Mouse (Mus musculus) heart, embryonic 15.5 days (tissue): Measurements from ENCODE around the gene Cby1. TPM values are rescaled to one million over a fixed set of nuclear protein-coding genes. Genes with fewer than 3 reads are reported as not detected.

ENCODE experiments used
- ATAC-seq: fragments of 200-750 bp; cut with Nextera tagmentation; replicated peaks from 2 replicates; pipeline ENCODE4 v1.8.0; 2017; ENCODE audit warnings: low read depth, moderate TSS enrichment; ENCODE audit not compliant: insufficient number of reproducible peaks, insufficient read depth, low FRiP score
- H3K27ac ChIP-seq: fragments of 300-500 bp; sonication (generic); 2 replicates; pipeline ENCODE4 v1.5.1; 2015; ENCODE audit warnings: mild to moderate bottlenecking, inconsistent platforms
- H3K27me3 ChIP-seq: fragments of 300-500 bp; sonication (generic); 2 replicates; pipeline ENCODE4 v1.6.1; 2015; ENCODE audit warnings: inconsistent platforms
- H3K36me3 ChIP-seq: fragments of 300-500 bp; sonication (generic); 2 replicates; pipeline ENCODE4 v1.6.1; 2015; ENCODE audit warnings: mild to moderate bottlenecking, inconsistent platforms
- H3K4me1 ChIP-seq: fragments of 300-500 bp; sonication (generic); replicated peaks from 2 replicates; pipeline ENCODE4 v1.6.1; 2015; ENCODE audit warnings: inconsistent platforms
- H3K4me2 ChIP-seq: fragments of 300-500 bp; sonication (generic); 2 replicates; pipeline ENCODE4 v1.6.1; 2015; ENCODE audit warnings: inconsistent platforms, mild to moderate bottlenecking, moderate library complexity
- H3K4me3 ChIP-seq: fragments of 300-500 bp; sonication (generic); 2 replicates; pipeline ENCODE4 v1.5.1; 2015; ENCODE audit warnings: mild to moderate bottlenecking, inconsistent platforms
- H3K9ac ChIP-seq: fragments of 300-500 bp; sonication (generic); 2 replicates; pipeline ENCODE4 v1.6.1; 2015; ENCODE audit warnings: mild to moderate bottlenecking, inconsistent platforms
- H3K9me3 ChIP-seq: fragments of 300-500 bp; sonication (generic); replicated peaks from 2 replicates; pipeline ENCODE4 v1.6.1; 2016; ENCODE audit warnings: inconsistent platforms
- WGBS: fragments of 180-500 bp; shearing (Covaris S2); methylation state at CpG from one replicate; pipeline ENCODE4 v1.1.7; 2015; ENCODE audit warnings: mixed read lengths; 5-methylcytosine and 5-hydroxymethylcytosine counted together
- polyA plus RNA-seq: library from polyadenylated mRNA; unstranded; fragments of >200 nt; fragmentation: Nextera tagmentation; extraction: Ambion mirVana; gene quantifications from 2 replicates; pipeline ENCODE4 v1.2.1, GENCODE M21; 2015

Gene Cby1
- polyA plus RNA-seq, result 51.0 and 52.5 TPM in 2 replicates

GRCm38 (mm10) chr15:79658531-79659375 is at the start of gene Cby1, which contains the start of gene Fam227a:
Gene Cby1 (plus strand): TSS chr15:79659199.
Gene Fam227a (minus strand): TSS chr15:79658956.
- under 1% methylated on average over 55 of the region's 55 CpGs for WGBS
- H3K27ac ChIP-seq, result peak within 1 kb of the TSS; percentile 93

GRCm38 (mm10) chr15:79609226-79609625 is 49.8 kb upstream of the Cby1 start:
- no peaks in the 10 kb centered on the region for H3K9me3 ChIP-seq
- no peak overlapping the region for H3K4me2 ChIP-seq
- H3K27me3 ChIP-seq, result no peaks in the 10 kb centered on the region
- H3K36me3 ChIP-seq, result no peaks in the 10 kb centered on the region
- H3K9ac ChIP-seq, result no peak overlapping the region
- no peak for ATAC-seq
- 98% methylated on average over 2 of the region's 2 CpGs for WGBS
- H3K4me1 ChIP-seq, result peaks cover 10% of the 10 kb centered on the region
- no peak overlapping the region for H3K4me3 ChIP-seq
- no peak overlapping the region for H3K27ac ChIP-seq

More at GRCm38 (mm10) chr15:79658531-79659375, at the start of gene Cby1, which contains the start of gene Fam227a:
- Histone ChIP-seq H3K36me3 (no peaks in the 10 kb centered on the region; the same call in 1 of the 2 replicates), H3K9ac (peak within 1 kb of the TSS; percentile 60), H3K9me3 (no peaks in the 10 kb centered on the region), H3K4me1 (peaks cover 15% of the 10 kb centered on the region), H3K4me3 (peak within 1 kb of the TSS; percentile 81), H3K4me2 (peak within 1 kb of the TSS; percentile 98), H3K27me3 (no peaks in the 10 kb centered on the region)
- peak; percentile 83 for ATAC-seq

DNA sequence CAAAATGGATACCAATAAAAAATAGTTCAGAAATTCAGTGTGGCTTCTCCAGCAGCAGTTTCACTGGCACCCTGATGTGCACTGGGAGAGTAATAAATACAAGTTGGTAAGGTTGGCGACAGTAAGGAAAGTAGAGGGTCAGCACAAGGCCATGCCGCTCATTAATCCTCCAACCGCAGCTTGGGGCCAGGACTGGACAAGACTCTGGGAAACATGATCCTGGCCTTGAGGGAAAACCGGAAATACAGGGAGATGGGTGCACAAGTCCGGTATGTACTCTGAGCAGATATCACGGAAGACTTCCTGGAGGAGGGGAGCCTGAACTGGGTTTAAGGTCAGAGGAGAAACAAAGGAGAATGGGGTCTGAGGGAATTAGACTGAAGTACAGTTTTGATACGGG is 43.5 kb upstream of the Cby1 start:
- H3K9me3 ChIP-seq, result no peaks in the 10 kb centered on the region
- H3K27ac ChIP-seq, result no peak overlapping the region
- H3K36me3 ChIP-seq, result no peaks in the 10 kb centered on the region
- no peak overlapping the region for H3K4me3 ChIP-seq
- ATAC-seq, result no peak
- no peaks in the 10 kb centered on the region for H3K27me3 ChIP-seq
- 69% methylated on average over 7 of the region's 7 CpGs for WGBS
- no peak overlapping the region for H3K9ac ChIP-seq
- H3K4me1 ChIP-seq, result no peaks in the 10 kb centered on the region
- no peak overlapping the region for H3K4me2 ChIP-seq

DNA sequence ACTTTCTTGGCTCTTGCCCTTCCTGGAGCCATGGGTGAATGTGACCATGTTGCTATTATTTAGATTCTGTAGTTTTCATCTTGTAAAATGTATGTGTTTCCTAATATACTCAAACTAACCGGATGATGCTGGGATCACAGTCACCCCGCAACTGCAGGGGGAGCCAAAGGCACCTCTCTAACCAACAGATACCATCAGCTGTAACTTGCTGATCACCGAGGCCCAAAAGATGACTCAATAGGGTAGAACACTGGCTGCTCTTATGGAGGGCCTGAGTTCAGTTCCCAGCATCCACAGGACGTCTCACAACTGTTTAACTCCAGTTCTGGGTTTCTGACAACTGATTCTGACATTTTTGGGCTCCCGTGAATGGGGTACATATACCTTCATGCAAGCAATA is 42.3 kb upstream of the Cby1 start:
- H3K9me3 ChIP-seq, result no peaks in the 10 kb centered on the region
- H3K4me1 ChIP-seq, result no peaks in the 10 kb centered on the region
- no peak overlapping the region for H3K9ac ChIP-seq
- H3K27me3 ChIP-seq, result no peaks in the 10 kb centered on the region
- H3K36me3 ChIP-seq, result no peaks in the 10 kb centered on the region
- H3K4me3 ChIP-seq, result no peak overlapping the region
- H3K4me2 ChIP-seq, result no peak overlapping the region
- no peak for ATAC-seq
- 77% methylated on average over 5 of the region's 5 CpGs for WGBS
- H3K27ac ChIP-seq, result no peak overlapping the region

DNA sequence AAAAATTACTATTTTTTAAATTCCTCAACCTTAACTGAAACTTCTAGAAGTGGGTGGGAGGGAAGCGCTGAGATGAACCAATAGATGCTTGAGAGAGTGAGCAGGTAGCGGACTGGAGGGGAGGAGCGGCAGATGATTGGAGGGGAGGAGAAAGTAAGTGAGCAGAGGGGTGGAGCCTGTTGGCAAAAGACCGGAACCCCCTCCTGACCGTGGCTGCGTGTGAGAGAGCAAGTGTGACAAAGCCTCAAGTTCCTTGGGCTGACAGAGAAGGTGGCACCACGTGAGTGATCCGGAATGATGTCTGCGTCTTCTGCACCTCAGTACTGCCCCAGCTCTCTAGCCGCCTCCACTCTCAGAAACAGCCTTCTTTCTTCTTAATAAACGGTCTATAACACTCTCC is 41.9 kb upstream of the Cby1 start:
- Histone ChIP-seq H3K27ac (no peak overlapping the region), H3K4me2 (no peak overlapping the region), H3K4me3 (no peak overlapping the region), H3K27me3 (no peaks in the 10 kb centered on the region), H3K9ac (no peak overlapping the region), H3K4me1 (no peaks in the 10 kb centered on the region), H3K9me3 (no peaks in the 10 kb centered on the region), H3K36me3 (no peaks in the 10 kb centered on the region)
- WGBS, result 72% methylated on average over 11 of the region's 11 CpGs
- ATAC-seq, result no peak

- 78% methylated on average over 7 of the region's 7 CpGs for WGBS
These were observed 40.5 kb upstream of the Cby1 start for GRCm38 (mm10) chr15:79618456-79618855.

DNA sequence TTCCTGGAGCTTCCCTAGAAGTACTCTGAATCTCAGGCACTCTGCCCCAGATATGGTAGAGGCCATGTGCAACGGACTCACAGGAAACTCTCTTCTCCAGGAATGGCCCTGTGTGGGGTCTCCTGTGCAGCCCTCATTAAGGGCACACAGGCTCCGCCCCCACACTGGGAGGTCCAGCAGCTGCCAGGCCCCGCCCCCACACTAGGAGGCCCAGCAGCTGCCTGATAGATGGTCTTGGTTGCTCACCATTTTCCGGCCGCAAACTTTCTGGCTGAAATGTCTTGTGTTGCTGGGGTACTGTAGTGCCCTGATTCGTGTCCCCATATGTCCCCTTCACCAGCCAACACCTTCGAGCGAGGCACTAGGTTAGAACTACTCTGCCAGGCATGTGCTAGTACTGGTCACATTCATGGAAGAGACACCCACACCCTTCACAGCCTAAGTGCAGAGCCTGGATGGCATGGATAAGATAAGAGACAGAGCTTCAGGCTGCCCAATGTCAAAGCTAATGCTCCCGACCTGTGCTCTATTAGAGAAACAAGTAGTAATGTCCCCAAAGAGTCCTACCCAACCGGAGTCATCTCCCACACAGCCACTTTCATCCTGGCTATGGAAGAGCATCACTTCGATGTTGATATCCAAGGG is 39.1 kb upstream of the Cby1 start:
- H3K9me3 ChIP-seq, result no peaks in the 10 kb centered on the region
- ATAC-seq, result no peak
- no peaks in the 10 kb centered on the region for H3K4me1 ChIP-seq
- no peak overlapping the region for H3K4me2 ChIP-seq
- H3K27me3 ChIP-seq, result no peaks in the 10 kb centered on the region
- no peaks in the 10 kb centered on the region for H3K36me3 ChIP-seq
- H3K4me3 ChIP-seq, result no peak overlapping the region
- no peak overlapping the region for H3K9ac ChIP-seq
- no peak overlapping the region for H3K27ac ChIP-seq
- WGBS, result 69% methylated on average over 11 of the region's 11 CpGs

More at GRCm38 (mm10) chr15:79618456-79618855, 40.5 kb upstream of the Cby1 start:
- Histone ChIP-seq H3K9me3 (no peaks in the 10 kb centered on the region), H3K27ac (no peak overlapping the region), H3K4me1 (no peaks in the 10 kb centered on the region), H3K4me3 (no peak overlapping the region), H3K4me2 (no peak overlapping the region), H3K27me3 (no peaks in the 10 kb centered on the region), H3K9ac (no peak overlapping the region), H3K36me3 (no peaks in the 10 kb centered on the region)
- no peak for ATAC-seq

DNA sequence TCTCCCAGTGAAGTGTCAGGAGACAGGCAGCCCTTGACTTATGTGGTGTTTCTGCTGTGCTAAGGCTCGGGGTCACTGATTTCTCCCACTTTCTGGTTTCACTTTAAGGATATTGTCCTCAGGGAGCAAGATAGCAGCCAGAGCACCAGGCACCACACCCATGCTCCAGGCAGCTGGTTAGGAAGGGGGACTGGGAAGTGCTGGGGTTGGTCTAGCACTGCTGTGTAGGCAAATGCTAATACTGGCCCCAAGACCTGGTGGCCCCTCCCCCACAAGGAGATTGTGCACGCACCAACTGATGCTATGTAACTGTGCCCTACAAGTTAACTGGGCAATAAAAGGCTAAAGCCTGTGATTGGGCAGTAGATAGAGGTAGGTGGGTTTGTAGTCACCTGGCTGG is 28.5 kb upstream of the Cby1 start:
- no peak overlapping the region for H3K4me2 ChIP-seq
- H3K4me3 ChIP-seq, result no peak overlapping the region
- H3K27me3 ChIP-seq, result no peaks in the 10 kb centered on the region
- no peak overlapping the region for H3K27ac ChIP-seq
- no peak overlapping the region for H3K9ac ChIP-seq
- H3K36me3 ChIP-seq, result no peaks in the 10 kb centered on the region; the same call in 1 of the 2 replicates
- ATAC-seq, result no peak
- 54% methylated on average over 2 of the region's 2 CpGs for WGBS
- H3K4me1 ChIP-seq, result no peaks in the 10 kb centered on the region
- H3K9me3 ChIP-seq, result no peaks in the 10 kb centered on the region

- no peak overlapping the region for H3K4me2 ChIP-seq
- no peaks in the 10 kb centered on the region for H3K36me3 ChIP-seq
- H3K9me3 ChIP-seq, result no peaks in the 10 kb centered on the region
- no peak overlapping the region for H3K27ac ChIP-seq
- no peaks in the 10 kb centered on the region for H3K27me3 ChIP-seq
- no peaks in the 10 kb centered on the region for H3K4me1 ChIP-seq
- ATAC-seq, result no peak
- 56% methylated on average over 12 of the region's 12 CpGs for WGBS
- no peak overlapping the region for H3K9ac ChIP-seq
- H3K4me3 ChIP-seq, result no peak overlapping the region
These were observed 17.7 kb upstream of the Cby1 start for GRCm38 (mm10) chr15:79641135-79641817.

- Histone ChIP-seq H3K27ac (no peak overlapping the region), H3K9me3 (no peaks in the 10 kb centered on the region), H3K36me3 (no peaks in the 10 kb centered on the region), H3K4me3 (no peak overlapping the region), H3K9ac (no peak overlapping the region), H3K4me2 (no peak overlapping the region), H3K27me3 (no peaks in the 10 kb centered on the region), H3K4me1 (no peaks in the 10 kb centered on the region)
- 70% methylated on average over 2 of the region's 2 CpGs for WGBS
- ATAC-seq, result no peak
These were observed 13.5 kb upstream of the Cby1 start for GRCm38 (mm10) chr15:79645483-79645882.

DNA sequence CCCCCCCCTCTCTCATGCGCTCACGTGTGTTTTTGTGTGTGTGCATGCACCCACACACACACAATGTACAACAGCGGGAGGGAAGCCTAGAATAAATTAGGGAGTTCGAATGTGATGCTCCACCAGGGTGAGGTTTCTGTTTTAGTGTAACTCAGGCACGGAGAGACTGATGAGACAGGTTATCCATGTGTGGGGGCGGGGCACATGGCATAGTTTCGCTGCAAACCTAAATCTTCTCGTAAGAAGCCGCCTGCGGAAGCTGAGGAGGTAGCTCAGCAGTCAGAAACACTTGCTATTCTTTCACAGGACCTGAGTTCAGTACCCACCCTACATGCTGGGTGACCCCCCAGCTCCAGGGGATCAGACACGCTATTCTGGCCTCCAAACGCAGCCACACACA is 10.9 kb upstream of the Cby1 start:
- no peaks in the 10 kb centered on the region for H3K36me3 ChIP-seq
- ATAC-seq, result no peak

More for the DNA sequence above, 10.9 kb upstream of the Cby1 start:
- Histone ChIP-seq H3K4me2 (no peak overlapping the region), H3K27ac (no peak overlapping the region), H3K4me1 (no peaks in the 10 kb centered on the region), H3K9ac (no peak overlapping the region), H3K9me3 (0 out of 2 replicates have a peak, but pooled peaks cover 3% of the 10 kb centered on the region), H3K27me3 (no peaks in the 10 kb centered on the region), H3K4me3 (no peak overlapping the region)
- 84% methylated on average over 12 of the region's 12 CpGs for WGBS
